Mouse (Mus musculus) kidney, adult 2 months (tissue): ENCODE data around the gene Ablim1. TPM values are rescaled to one million over a fixed set of nuclear protein-coding genes. Genes with fewer than 3 reads are reported as not detected.

Experiments used
- DNase-seq: peaks from one replicate; pipeline ENCODE4 v3.0.0; 2021
- H3K27ac ChIP-seq: fragments of 200-500 bp; 2 replicates; pipeline ENCODE4 v1.5.1; 2012; ENCODE audit warnings: low read depth, low read length, control low read depth, inconsistent platforms; ENCODE audit not compliant: insufficient read depth
- H3K27me3 ChIP-seq: fragments of 200-500 bp; replicated peaks from 2 replicates; pipeline ENCODE4 v1.6.1; 2012; ENCODE audit warnings: mild to moderate bottlenecking, moderate library complexity, low read length, inconsistent platforms; ENCODE audit not compliant: control insufficient read depth, insufficient read depth
- H3K36me3 ChIP-seq: fragments of 200-500 bp; 2 replicates; pipeline ENCODE4 v1.6.1; 2012; ENCODE audit warnings: mild to moderate bottlenecking, moderate library complexity, low read length, inconsistent platforms; ENCODE audit not compliant: control insufficient read depth, insufficient read depth
- H3K4me1 ChIP-seq: fragments of 200-500 bp; 2 replicates; pipeline ENCODE4 v1.6.1; 2011; ENCODE audit warnings: low read length; ENCODE audit not compliant: control insufficient read depth, insufficient read depth
- H3K4me3 ChIP-seq: fragments of 200-500 bp; 2 replicates; pipeline ENCODE4 v1.5.1; 2011; ENCODE audit warnings: mild to moderate bottlenecking, low read depth, low read length, control low read depth; ENCODE audit not compliant: insufficient read depth
- CTCF ChIP-seq: fragments of 200-500 bp; conservative IDR thresholded peaks from 2 replicates; pipeline ENCODE4 v1.5.1; 2011; ENCODE audit warnings: low read depth, mild to moderate bottlenecking, control low read depth, low read length, moderate library complexity, mixed read lengths; ENCODE audit not compliant: insufficient read depth, insufficient read length
- POLR2A ChIP-seq: fragments of 200-500 bp; IDR thresholded peaks from one replicate; pipeline ENCODE4 v1.6.1; 2011; ENCODE audit warnings: low read depth, low read length, control low read depth
- WGBS: fragments of 180-500 bp; shearing (Covaris S2); methylation state at CpG from one replicate; pipeline ENCODE4 v1.1.7; 2018; 5-methylcytosine and 5-hydroxymethylcytosine counted together
- polyA plus RNA-seq: library from polyadenylated mRNA; depleted of rRNA; stranded (reverse); fragments of >200 nt; gene quantifications from 2 replicates; pipeline ENCODE4 v1.2.3, GENCODE M21; 2012

Ablim1 gene
- polyA plus RNA-seq, 1 experiment: 34.7 TPM

DNA sequence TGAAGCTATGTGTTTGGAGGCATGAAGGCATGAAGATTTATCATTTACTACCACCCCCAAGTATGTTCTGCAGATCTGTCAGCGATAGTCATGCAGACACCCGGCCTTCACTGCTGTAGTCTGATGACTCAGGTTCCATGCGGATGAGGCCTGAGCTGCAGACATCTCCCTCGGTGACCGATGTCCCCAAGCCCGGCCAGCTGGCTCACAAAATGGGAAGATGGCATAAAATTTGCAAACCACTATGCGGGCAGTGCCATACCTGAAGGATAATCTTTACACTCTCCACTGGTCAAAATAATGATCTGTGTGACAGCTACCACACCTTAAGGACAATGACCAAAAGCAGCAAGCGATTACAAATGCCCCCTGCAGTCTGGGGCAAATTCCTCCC lies 113.6 kb downstream of the Ablim1 start:
- Histone ChIP-seq H3K27me3 (no peaks in the 10 kb centered on the region), H3K36me3 (no peaks in the 10 kb centered on the region), H3K4me1 (peaks cover 44% of the 10 kb centered on the region), H3K27ac (no peak overlapping the region), H3K4me3 (no peak overlapping the region)
- DNase-seq: no peak
- no peak for TF ChIP-seq POLR2A
- no peak for TF ChIP-seq CTCF
- 79% methylated on average over 8 of the region's 8 CpGs for WGBS

DNA sequence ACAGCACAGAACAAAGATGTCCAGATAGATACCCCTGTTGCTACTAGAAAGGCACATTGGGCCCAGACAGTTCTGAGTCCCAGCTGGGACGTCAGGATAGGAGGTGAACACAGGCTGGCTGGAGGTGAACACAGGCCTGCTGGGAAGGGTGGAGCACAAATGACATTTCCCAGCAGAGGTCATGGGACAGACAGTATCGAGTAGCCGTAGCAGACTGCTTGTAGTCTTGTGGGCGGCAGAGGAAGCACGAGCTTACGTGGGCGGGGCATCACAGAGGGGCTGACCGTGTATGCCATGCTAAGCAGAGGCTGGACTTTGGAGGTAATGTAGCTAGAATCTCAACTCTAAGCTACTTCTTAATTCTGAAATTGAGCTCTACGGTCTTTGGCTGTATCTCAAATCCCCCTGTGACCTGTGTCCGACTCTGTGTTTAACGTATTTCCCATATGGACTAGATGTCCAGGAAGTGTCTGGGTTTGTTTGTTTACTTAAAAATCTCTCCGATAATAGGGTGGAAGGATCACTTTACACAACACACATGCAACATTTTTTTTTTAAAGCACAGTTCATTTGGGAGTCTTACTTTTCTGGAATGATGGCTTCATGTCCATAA lies 114.1 kb downstream of the Ablim1 start:
- WGBS: 32% methylated on average over 12 of the region's 12 CpGs
- TF ChIP-seq CTCF (no peak), POLR2A (no peak)
- H3K27ac ChIP-seq: no peak overlapping the region
- no peaks in the 10 kb centered on the region for H3K36me3 ChIP-seq
- peak; percentile 49 for DNase-seq
- no peaks in the 10 kb centered on the region for H3K27me3 ChIP-seq
- H3K4me3 ChIP-seq: no peak overlapping the region
- H3K4me1 ChIP-seq: peaks cover 45% of the 10 kb centered on the region

DNA sequence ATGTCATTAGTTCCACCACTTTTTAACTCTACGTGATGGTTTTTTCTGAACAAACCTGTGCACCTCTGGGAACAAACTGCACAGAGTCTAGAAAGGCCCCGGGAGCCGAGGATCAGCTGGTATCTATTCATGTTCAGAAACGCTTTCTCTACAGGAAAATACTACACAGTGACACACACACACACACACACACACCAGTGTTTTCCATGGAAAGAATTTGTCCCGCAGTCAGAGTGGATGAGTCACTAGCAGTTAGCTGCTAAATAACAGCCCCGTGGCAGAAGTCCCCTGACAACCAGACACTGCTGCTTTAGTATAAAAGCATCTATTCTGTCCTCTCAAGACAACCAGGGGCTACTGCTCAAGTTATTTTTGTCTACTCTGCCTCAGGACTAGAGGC lies 115.4 kb downstream of the Ablim1 start:
- TF ChIP-seq CTCF: no peak
- Histone ChIP-seq H3K36me3 (no peaks in the 10 kb centered on the region), H3K27ac (no peak overlapping the region), H3K4me1 (peaks cover 41% of the 10 kb centered on the region), H3K4me3 (no peak overlapping the region), H3K27me3 (no peaks in the 10 kb centered on the region)
- 38% methylated on average over 6 of the region's 6 CpGs for WGBS
- no peak for DNase-seq

DNA sequence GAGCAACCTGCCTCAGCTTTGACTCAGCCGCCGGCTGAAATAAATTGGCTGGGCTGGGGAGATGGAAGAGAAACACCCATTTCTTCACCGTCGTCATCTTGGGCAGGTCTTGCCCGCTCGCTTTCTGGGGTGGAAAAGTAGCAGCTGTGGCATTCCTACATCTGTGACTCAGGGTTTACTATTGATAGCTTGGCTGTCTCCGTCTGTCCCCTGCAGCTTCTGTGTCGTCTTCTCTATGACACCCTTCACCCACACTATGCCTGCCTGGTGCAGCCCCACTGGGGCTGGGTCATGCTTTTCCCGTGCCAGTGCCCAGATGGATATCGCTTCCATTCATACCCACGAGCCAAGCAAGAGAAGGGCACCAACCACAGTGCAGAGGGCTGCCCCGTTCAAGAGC lies 116.2 kb downstream of the Ablim1 start:
- TF ChIP-seq POLR2A: no peak
- no peak for TF ChIP-seq CTCF
- H3K4me1 ChIP-seq: peaks cover 33% of the 10 kb centered on the region
- no peak overlapping the region for H3K27ac ChIP-seq
- H3K36me3 ChIP-seq: no peaks in the 10 kb centered on the region
- DNase-seq: no peak
- 69% methylated on average over 12 of the region's 12 CpGs for WGBS
- H3K4me3 ChIP-seq: no peak overlapping the region
- no peaks in the 10 kb centered on the region for H3K27me3 ChIP-seq

DNA sequence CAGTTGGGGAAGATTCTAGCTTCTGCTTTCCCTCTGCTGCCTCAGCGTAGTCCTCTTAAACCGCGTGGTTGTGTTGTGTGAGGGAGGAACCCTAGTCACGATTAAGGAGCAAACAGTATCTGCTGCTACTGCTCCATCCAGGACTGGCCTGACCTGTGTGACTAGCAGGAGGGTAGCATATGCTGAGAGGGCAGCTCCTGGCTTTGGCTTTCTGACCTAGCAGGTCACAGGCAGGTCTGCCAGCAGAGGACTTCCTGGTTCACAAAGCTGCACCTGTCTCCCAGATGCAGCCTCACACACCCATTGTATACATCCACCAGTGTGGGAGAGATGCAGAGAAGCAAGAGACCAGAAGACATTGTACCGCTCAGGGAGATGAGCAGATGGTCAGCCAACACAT lies 116.7 kb downstream of the Ablim1 start:
- WGBS: 36% methylated on average over 5 of the region's 5 CpGs
- no peak for DNase-seq
- TF ChIP-seq CTCF (no peak), POLR2A (no peak)
- no peak overlapping the region for H3K4me3 ChIP-seq
- H3K36me3 ChIP-seq: no peaks in the 10 kb centered on the region
- H3K4me1 ChIP-seq: peaks cover 31% of the 10 kb centered on the region
- no peaks in the 10 kb centered on the region for H3K27me3 ChIP-seq
- peak overlapping the region; percentile 83 for H3K27ac ChIP-seq

DNA sequence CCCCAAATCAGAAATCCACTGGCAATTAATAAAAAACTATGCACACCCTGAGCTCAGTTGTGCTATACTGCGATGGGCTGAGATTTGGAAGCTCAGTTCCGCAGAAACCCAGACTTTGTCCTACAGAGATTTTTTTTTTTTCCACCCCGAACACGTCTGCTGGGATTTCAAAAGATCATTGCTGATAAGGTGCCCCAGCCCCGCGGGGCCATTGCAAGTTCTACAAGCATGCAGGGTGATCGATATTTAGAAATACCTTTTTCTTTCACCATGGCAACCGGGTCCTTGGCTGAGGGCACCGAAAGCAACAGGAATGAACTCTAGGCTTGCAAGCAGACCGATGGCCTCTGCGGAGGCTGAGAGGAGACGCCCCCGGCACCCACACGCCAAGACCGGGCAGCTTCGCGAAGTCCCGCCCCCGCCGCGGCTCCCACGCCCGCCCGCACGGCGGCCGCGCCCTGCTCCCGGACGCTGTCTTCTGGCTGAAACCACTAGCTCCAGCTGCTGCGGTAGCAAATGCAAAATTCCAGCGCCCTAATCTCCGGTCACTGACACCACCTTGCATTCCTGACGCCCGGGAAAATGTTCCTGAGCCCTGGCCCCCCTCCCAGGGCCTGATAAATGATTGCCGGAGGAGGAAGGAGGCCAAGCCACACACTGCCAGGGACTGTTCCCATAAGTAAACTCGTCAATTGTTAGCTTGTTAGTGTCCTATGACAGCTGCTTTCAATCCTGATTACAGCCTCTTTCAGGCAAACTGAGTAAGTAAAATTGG lies 117.5 kb downstream of the Ablim1 start:
- no peaks in the 10 kb centered on the region for H3K36me3 ChIP-seq
- DNase-seq: peak; percentile 97
- peaks cover 28% of the 10 kb centered on the region for H3K4me1 ChIP-seq
- H3K27me3 ChIP-seq: no peaks in the 10 kb centered on the region
- TF ChIP-seq CTCF: no peak
- TF ChIP-seq POLR2A: no peak
- 1% methylated on average over 37 of the region's 37 CpGs for WGBS
- peak overlapping the region; percentile 70 for H3K4me3 ChIP-seq
- peak overlapping the region; percentile 83 for H3K27ac ChIP-seq

DNA sequence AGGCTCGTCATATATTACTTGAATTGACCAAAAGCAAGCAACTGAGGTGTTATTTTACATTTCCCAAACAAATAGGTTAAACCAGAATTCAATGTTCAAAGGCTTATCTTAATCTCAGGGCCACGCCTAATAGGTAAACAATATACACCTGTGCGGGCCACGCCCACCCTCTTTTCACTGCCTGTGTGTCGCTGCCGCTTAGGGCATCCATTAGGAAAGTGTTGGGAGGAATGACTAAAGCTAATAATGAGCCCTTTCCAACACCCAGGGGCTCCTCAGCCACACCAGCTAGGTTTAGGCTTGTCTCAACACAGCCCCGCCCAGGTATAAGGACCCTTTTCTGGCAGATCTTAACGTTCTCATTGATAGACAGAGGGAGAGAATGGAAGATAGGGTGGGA lies 118.1 kb downstream of the Ablim1 start:
- Histone ChIP-seq H3K4me1 (peaks cover 24% of the 10 kb centered on the region), H3K27me3 (no peaks in the 10 kb centered on the region), H3K36me3 (no peaks in the 10 kb centered on the region), H3K4me3 (peak overlapping the region; percentile 70), H3K27ac (no peak overlapping the region)
- 37% methylated on average over 8 of the region's 8 CpGs for WGBS
- TF ChIP-seq POLR2A (no peak), CTCF (no peak)
- no peak for DNase-seq
